Mouse (Mus musculus): ENCODE data around the gene Pole2.
A peak's percentile ranks its signal among the peaks of the same experiment; 100 is the strongest.

Pole2 gene

GRCm38 (mm10) chr12:69210056-69210979 lies 17.7 kb downstream of the Pole2 start:
- no peak for DNase-seq (ENCODE audit: low read depth)

- no peak for DNase-seq (ENCODE audit: low read depth)
Measured at GRCm38 (mm10) chr12:69208520-69208919, 19.5 kb downstream of the Pole2 start.

GRCm38 (mm10) chr12:69207926-69208325 lies 20.1 kb downstream of the Pole2 start:
- no peak for DNase-seq (ENCODE audit: low read depth)

- DNase-seq (ENCODE audit: low read depth): no peak
Measured at GRCm38 (mm10) chr12:69207396-69207795, 20.6 kb downstream of the Pole2 start.

- DNase-seq (ENCODE audit: low read depth): no peak
Measured at GRCm38 (mm10) chr12:69204052-69204833, 23.8 kb downstream of the Pole2 start, which contains the start of gene Gm49384. Gene Gm49384, minus strand, starts transcription at chr12:69204267.

GRCm38 (mm10) chr12:69198985-69199384 lies 29.0 kb downstream of the Pole2 start:
- DNase-seq (ENCODE audit: low read depth): no peak

GRCm38 (mm10) chr12:69198164-69198535 lies 29.8 kb downstream of the Pole2 start, which contains the start of gene Dnaaf2:
Gene Dnaaf2, minus strand, starts transcription at chr12:69198429.
- DNase-seq (ENCODE audit: low read depth): no peak

- DNase-seq (ENCODE audit: low read depth): no peak
Measured at GRCm38 (mm10) chr12:69197378-69198163, 30.4 kb downstream of the Pole2 start.

GRCm38 (mm10) chr12:69196444-69197377 lies 31.3 kb downstream of the Pole2 start, which contains the start of gene Gm49383:
Gene Gm49383, minus strand, starts transcription at chr12:69197104.
- DNase-seq (ENCODE audit: low read depth): peak; percentile 29

- no peak for DNase-seq (ENCODE audit: low read depth)
Measured at GRCm38 (mm10) chr12:69192637-69193036, 35.4 kb downstream of the Pole2 start.

- DNase-seq (ENCODE audit: low read depth): no peak
Measured at GRCm38 (mm10) chr12:69191396-69191795, 36.6 kb downstream of the Pole2 start.

- DNase-seq (ENCODE audit: low read depth): no peak
Measured at GRCm38 (mm10) chr12:69190522-69190921, 37.5 kb downstream of the Pole2 start.

GRCm38 (mm10) chr12:69190074-69190473 lies 37.9 kb downstream of the Pole2 start:
- no peak for DNase-seq (ENCODE audit: low read depth)

- DNase-seq (ENCODE audit: low read depth): no peak
Measured at GRCm38 (mm10) chr12:69186811-69187471, 41.1 kb downstream of the Pole2 start.

GRCm38 (mm10) chr12:69185371-69185770 lies 42.6 kb downstream of the Pole2 start:
- DNase-seq (ENCODE audit: low read depth): no peak

GRCm38 (mm10) chr12:69184342-69185295 lies 43.4 kb downstream of the Pole2 start:
- DNase-seq (ENCODE audit: low read depth): no peak

GRCm38 (mm10) chr12:69183583-69184308 lies 44.2 kb downstream of the Pole2 start, which contains the start of the genes Rpl36al and Mgat2:
Gene Rpl36al, minus strand, starts transcription at chr12:69184083.
Gene Mgat2, plus strand, starts transcription at chr12:69184157.
- peak; percentile 89 for DNase-seq (ENCODE audit: low read depth)

GRCm38 (mm10) chr12:69181800-69182199 lies 46.2 kb downstream of the Pole2 start:
- DNase-seq (ENCODE audit: low read depth): no peak

All from fibroblast of lung, adult 2 months (primary cell).